Mouse (Mus musculus) spleen, postnatal 10 days (tissue): ENCODE data around the gene Pcnx2.

Experiments used
- DNase-seq, 2 experiments: peaks; one replicate each; pipeline ENCODE4 v3.0.0; 2021 to 2022; ENCODE audit warnings: low spot score in 2 of 2

Gene Pcnx2

GRCm38 (mm10) chr8:125711514-125711913 is 186.6 kb downstream of the Pcnx2 start:
- peak in 1 of 2 experiments; percentile 48 for DNase-seq

GRCm38 (mm10) chr8:125709171-125709570 is 188.9 kb downstream of the Pcnx2 start:
- DNase-seq = no peak

- DNase-seq = no peak
Observed at GRCm38 (mm10) chr8:125705816-125706215, 192.3 kb downstream of the Pcnx2 start.

- DNase-seq = no peak
Observed at GRCm38 (mm10) chr8:125704434-125704833, 193.7 kb downstream of the Pcnx2 start.

- DNase-seq = no peak
Observed at GRCm38 (mm10) chr8:125702868-125703473, 195.1 kb downstream of the Pcnx2 start.
